Mouse (Mus musculus) testis, adult 2 months (tissue): Measurements from ENCODE around the gene Tap2.

Source experiments
- CTCF ChIP-seq: fragments of 200-500 bp; IDR thresholded peaks from 2 replicates; pipeline ENCODE4 v1.5.1; 2012; ENCODE audit warnings: low read depth, mild to moderate bottlenecking, inconsistent platforms, low read length, moderate library complexity; ENCODE audit not compliant: control insufficient read depth, insufficient read depth, insufficient replicate concordance
- POLR2A ChIP-seq: fragments of 200-500 bp; IDR thresholded peaks from 2 replicates; pipeline ENCODE4 v1.6.1; 2012; ENCODE audit warnings: low read depth, mild to moderate bottlenecking, inconsistent platforms, low read length, moderate library complexity; ENCODE audit not compliant: control insufficient read depth

- TF ChIP-seq CTCF (no peak), POLR2A (no peak)
These were observed 2.4 kb upstream of the Tap2 start for GRCm38 (mm10) chr17:34200772-34201505.
